Mouse (Mus musculus) layer of hippocampus, adult 6 months (tissue): ENCODE data around the gene Klri1. TPM values are rescaled to one million over a fixed set of nuclear protein-coding genes. Genes with fewer than 3 reads are reported as not detected.

Source experiments
- long read RNA-seq, 2 experiments: library from polyadenylated mRNA; unstranded; transcript quantifications; one replicate each; pipeline ENCODE4 v2.0.0; 2019 to 2020
- microRNA-seq: library from miRNA; unstranded; fragments of <30 nt; microRNA quantifications from one replicate; pipeline ENCODE4 v1.2.0, GENCODE M21; 2020
- polyA plus RNA-seq: library from polyadenylated mRNA; unstranded; fragments of <200 nt; fragmentation: Nextera tagmentation; gene quantifications from 2 replicates; pipeline ENCODE4 v1.2.3, GENCODE M21; 2021

Gene Klri1
- not detected in 2 replicates for polyA plus RNA-seq
- long read RNA-seq, experiment 1: 0 reads
- long read RNA-seq, experiment 2: 0 reads

GRCm38 (mm10) chr6:129717032-129717431 lies at the start of gene Klri1:
TSS of gene Klri1 (minus strand) at chr6:129717132.

GRCm38 (mm10) chr6:129740069-129740721 lies 23.3 kb upstream of the Klri1 start, which contains the start of gene Klri2:
TSS of gene Klri2 (minus strand) at chr6:129740484.

GRCm38 (mm10) chr6:129678873-129679272 lies 38.1 kb downstream of the Klri1 start, which contains the start of gene Klrc1:
TSS of gene Klrc1 (minus strand) at chr6:129678973.

GRCm38 (mm10) chr6:129660589-129660988 lies 56.3 kb downstream of the Klri1 start, which contains the start of gene Klrc2:
TSS of gene Klrc2 (minus strand) at chr6:129660689.

Small RNA genes lying within 50 kb of the gene (microRNA-seq; reads per million reads assigned to microRNA genes)
- not detected for gene Mir680-1

Other genes with a start within 250 kb of the Klri1 start
- 0.06 TPM in 1 of 2 replicates, not detected in the other for gene Olr1, start 210.0 kb downstream of the Klri1 start, polyA plus RNA-seq
- not detected in 2 replicates for gene Tmem52b, start 204.6 kb downstream of the Klri1 start, polyA plus RNA-seq
- 426 and 542 TPM in 2 replicates for gene Gabarapl1, start 184.0 kb downstream of the Klri1 start, polyA plus RNA-seq
- not detected in 2 replicates for gene Klre1, start 139.2 kb downstream of the Klri1 start, polyA plus RNA-seq
- 0.23 TPM in 1 of 2 replicates, not detected in the other for gene Klrd1, start 125.3 kb downstream of the Klri1 start, polyA plus RNA-seq
- not detected in 2 replicates for gene Klrk1, start 93.3 kb downstream of the Klri1 start, polyA plus RNA-seq
- gene Klrc3, start 73.8 kb downstream of the Klri1 start, polyA plus RNA-seq: not detected in 2 replicates
- gene Klrc2, start 56.4 kb downstream of the Klri1 start, polyA plus RNA-seq: not detected in 2 replicates
- not detected in 2 replicates for gene Klrc1, start 38.2 kb downstream of the Klri1 start, polyA plus RNA-seq
- gene Klri2, start 23.4 kb upstream of the Klri1 start, polyA plus RNA-seq: not detected in 2 replicates
- not detected in 2 replicates for gene Gm156, start 67.1 kb upstream of the Klri1 start, polyA plus RNA-seq
- not detected in 2 replicates for gene Gm17631, start 145.5 kb upstream of the Klri1 start, polyA plus RNA-seq
- gene Klra17, start 159.5 kb upstream of the Klri1 start, polyA plus RNA-seq: not detected in 2 replicates
- not detected in 2 replicates for gene Klra5, start 200.5 kb upstream of the Klri1 start, polyA plus RNA-seq